Mouse (Mus musculus) C2C12 (cell line): Measurements from ENCODE around the gene Cacna2d3.

Source experiments
- CEBPB ChIP-seq: IDR thresholded peaks from one replicate; pipeline ENCODE4 v1.6.1; 2011; ENCODE audit warnings: low read depth, mild to moderate bottlenecking, control low read depth, moderate library complexity
- CTCF ChIP-seq: IDR thresholded peaks from one replicate; pipeline ENCODE4 v1.5.1; 2011; ENCODE audit not compliant: control insufficient read depth, insufficient read depth, insufficient read length
- MAX ChIP-seq: IDR thresholded peaks from one replicate; pipeline ENCODE4 v1.6.1; 2011; ENCODE audit warnings: mild to moderate bottlenecking, control low read depth
- MYOD1 ChIP-seq: IDR thresholded peaks from one replicate; pipeline ENCODE4 v1.6.1; 2011; ENCODE audit warnings: low read depth; ENCODE audit not compliant: control insufficient read depth, insufficient read length
- MYOG ChIP-seq: IDR thresholded peaks from one replicate; pipeline ENCODE4 v1.6.1; 2011; ENCODE audit not compliant: control insufficient read depth, insufficient read length; ENCODE audit errors: extremely low read depth
- USF1 ChIP-seq: IDR thresholded peaks from one replicate; pipeline ENCODE4 v1.6.1; 2011; ENCODE audit warnings: low read depth, mild to moderate bottlenecking, control low read depth, moderate library complexity

- no peak for TF ChIP-seq CTCF
- no peak for TF ChIP-seq USF1
- TF ChIP-seq MAX, result no peak
- no peak for TF ChIP-seq MYOG
- no peak for TF ChIP-seq MYOD1
- TF ChIP-seq CEBPB, result no peak
Measured at GRCm38 (mm10) chr14:29702762-29703161, 18.9 kb downstream of the Cacna2d3 start.
